Mouse (Mus musculus) midbrain, embryonic 16.5 days (tissue): ENCODE data around the gene Rbfox1. TPM values are rescaled to one million over a fixed set of nuclear protein-coding genes. Genes with fewer than 3 reads are reported as not detected.

Experiments used
- ATAC-seq: fragments of 200-750 bp; cut with Nextera tagmentation; 2 replicates; pipeline ENCODE4 v1.8.0; 2017; ENCODE audit warnings: moderate TSS enrichment
- H3K27ac ChIP-seq: fragments of 300-500 bp; sonication (generic); 2 replicates; pipeline ENCODE4 v1.5.1; 2014; ENCODE audit warnings: mild to moderate bottlenecking, low read length, mixed read lengths
- H3K27me3 ChIP-seq: fragments of 300-500 bp; sonication (generic); 2 replicates; pipeline ENCODE4 v1.6.1; 2014; ENCODE audit warnings: low read depth, low read length, mixed read lengths; ENCODE audit not compliant: control insufficient read depth, insufficient read depth
- H3K36me3 ChIP-seq: fragments of 300-500 bp; sonication (generic); 2 replicates; pipeline ENCODE4 v1.6.1; 2014; ENCODE audit warnings: mild to moderate bottlenecking, low read length, moderate library complexity, mixed read lengths; ENCODE audit not compliant: control insufficient read depth, insufficient read depth
- H3K4me1 ChIP-seq: fragments of 300-500 bp; sonication (generic); 2 replicates; pipeline ENCODE4 v1.6.1; 2014; ENCODE audit warnings: mild to moderate bottlenecking, low read length, mixed read lengths; ENCODE audit not compliant: control insufficient read depth, insufficient read depth
- H3K4me2 ChIP-seq: fragments of 300-500 bp; sonication (generic); 2 replicates; pipeline ENCODE4 v1.6.1; 2014; ENCODE audit warnings: mild to moderate bottlenecking, low read length, mixed read lengths
- H3K4me3 ChIP-seq: fragments of 300-500 bp; sonication (generic); 2 replicates; pipeline ENCODE4 v1.5.1; 2014; ENCODE audit warnings: low read depth, mild to moderate bottlenecking, low read length, moderate library complexity, mixed read lengths
- H3K9ac ChIP-seq: fragments of 300-500 bp; sonication (generic); 2 replicates; pipeline ENCODE4 v1.6.1; 2014; ENCODE audit warnings: low read depth, low read length, mixed read lengths
- H3K9me3 ChIP-seq: fragments of 300-500 bp; sonication (generic); replicated peaks from 2 replicates; pipeline ENCODE4 v1.6.1; 2014; ENCODE audit warnings: mild to moderate bottlenecking, low read length, mixed read lengths; ENCODE audit not compliant: control insufficient read depth, poor library complexity, severe bottlenecking
- WGBS: fragments of 180-500 bp; shearing (Covaris S2); extraction: QIAGEN DNeasy Blood & Tissue Kit; methylation state at CpG from one replicate; pipeline ENCODE4 v1.1.7; 2014; 5-methylcytosine and 5-hydroxymethylcytosine counted together
- polyA plus RNA-seq: library from polyadenylated mRNA; unstranded; fragments of >200 nt; fragmentation: Nextera tagmentation; extraction: Ambion mirVana; gene quantifications from 2 replicates; pipeline ENCODE4 v1.2.1, GENCODE M21; 2015

Gene Rbfox1
- polyA plus RNA-seq, 1 experiment from 2014 or later, result 259 TPM

GRCm38 (mm10) chr16:6840007-6840406 lies 954.9 kb downstream of the Rbfox1 start:
- no peaks in the 10 kb centered on the region for H3K27me3 ChIP-seq
- ATAC-seq, result no peak
- H3K4me2 ChIP-seq, result peak overlapping the region; percentile 28
- H3K4me1 ChIP-seq, result peaks cover 20% of the 10 kb centered on the region
- peak overlapping the region; percentile 60 for H3K27ac ChIP-seq
- H3K4me3 ChIP-seq, result no peak overlapping the region; the same call in 1 of the 2 replicates
- H3K9ac ChIP-seq, result peak overlapping the region; percentile 28; the same call in 1 of the 2 replicates
- no peaks in the 10 kb centered on the region for H3K36me3 ChIP-seq
- H3K9me3 ChIP-seq, result no peaks in the 10 kb centered on the region
- 46% methylated on average over 3 of the region's 3 CpGs for WGBS

- Histone ChIP-seq H3K9me3 (no peaks in the 10 kb centered on the region), H3K4me2 (peak overlapping the region; percentile 28), H3K27me3 (no peaks in the 10 kb centered on the region), H3K4me1 (peaks cover 20% of the 10 kb centered on the region), H3K36me3 (no peaks in the 10 kb centered on the region), H3K9ac (peak overlapping the region; percentile 28; the same call in 1 of the 2 replicates), H3K27ac (peak overlapping the region; percentile 60), H3K4me3 (peak overlapping the region; percentile 1; the same call in 1 of the 2 replicates)
- WGBS, result 51% methylated on average over 7 of the region's 7 CpGs
- ATAC-seq, result no peak
Observed at GRCm38 (mm10) chr16:6840461-6840860, 955.3 kb downstream of the Rbfox1 start.

- H3K27ac ChIP-seq, result no peak overlapping the region
- no peaks in the 10 kb centered on the region for H3K27me3 ChIP-seq
- ATAC-seq, result no peak
- no peaks in the 10 kb centered on the region for H3K36me3 ChIP-seq
- H3K4me3 ChIP-seq, result no peak overlapping the region
- H3K4me2 ChIP-seq, result peak overlapping the region; percentile 10
- H3K4me1 ChIP-seq, result peaks cover 20% of the 10 kb centered on the region
- H3K9me3 ChIP-seq, result no peaks in the 10 kb centered on the region
- WGBS, result 31% methylated on average over 8 of the region's 8 CpGs
- H3K9ac ChIP-seq, result no peak overlapping the region
Observed at GRCm38 (mm10) chr16:6842066-6842785, 957.1 kb downstream of the Rbfox1 start.

GRCm38 (mm10) chr16:6844659-6845058 lies 959.5 kb downstream of the Rbfox1 start:
- Histone ChIP-seq H3K9ac (no peak overlapping the region), H3K27ac (no peak overlapping the region), H3K27me3 (no peaks in the 10 kb centered on the region), H3K4me2 (no peak overlapping the region), H3K4me1 (peaks cover 17% of the 10 kb centered on the region), H3K36me3 (no peaks in the 10 kb centered on the region), H3K4me3 (no peak overlapping the region), H3K9me3 (no peaks in the 10 kb centered on the region)
- WGBS, result 73% methylated on average over 4 of the region's 4 CpGs
- no peak for ATAC-seq

DNA sequence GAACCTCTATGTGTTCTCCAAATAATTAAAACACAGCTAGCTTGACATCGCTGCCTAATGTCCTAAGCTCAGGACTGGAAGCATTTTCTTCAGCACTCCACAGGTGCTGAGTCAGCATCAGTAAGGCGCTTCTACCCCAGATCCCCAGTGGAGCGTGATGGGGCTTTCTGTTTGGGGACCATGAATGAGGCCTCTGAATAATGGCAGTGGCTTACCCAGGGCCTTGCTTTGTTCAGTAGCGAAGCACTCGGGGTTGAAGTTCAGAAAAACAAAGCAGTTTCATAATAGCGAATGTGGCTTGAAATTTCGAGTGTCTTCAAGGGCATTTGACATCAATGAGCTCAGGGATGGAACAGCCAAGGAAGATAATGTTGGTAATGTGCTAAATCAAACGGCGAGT lies 966.2 kb downstream of the Rbfox1 start:
- no peak for ATAC-seq
- H3K9ac ChIP-seq, result no peak overlapping the region
- 17% methylated on average over 9 of the region's 9 CpGs for WGBS

GRCm38 (mm10) chr16:6853796-6854195 lies 968.6 kb downstream of the Rbfox1 start:
- Histone ChIP-seq H3K4me3 (no peak overlapping the region), H3K36me3 (no peaks in the 10 kb centered on the region), H3K9me3 (no peaks in the 10 kb centered on the region), H3K27me3 (no peaks in the 10 kb centered on the region), H3K9ac (no peak overlapping the region), H3K4me1 (no peaks in the 10 kb centered on the region), H3K27ac (no peak overlapping the region), H3K4me2 (no peak overlapping the region)
- ATAC-seq, result no peak
- 60% methylated on average over 2 of the region's 2 CpGs for WGBS

More for the DNA sequence above, 966.2 kb downstream of the Rbfox1 start:
- H3K27ac ChIP-seq, result no peak overlapping the region
- H3K9me3 ChIP-seq, result no peaks in the 10 kb centered on the region
- no peaks in the 10 kb centered on the region for H3K36me3 ChIP-seq
- no peak overlapping the region for H3K4me2 ChIP-seq
- H3K27me3 ChIP-seq, result no peaks in the 10 kb centered on the region
- no peaks in the 10 kb centered on the region for H3K4me1 ChIP-seq
- no peak overlapping the region for H3K4me3 ChIP-seq

GRCm38 (mm10) chr16:6861656-6862055 lies 976.5 kb downstream of the Rbfox1 start:
- 94% methylated on average over 2 of the region's 2 CpGs for WGBS
- no peaks in the 10 kb centered on the region for H3K36me3 ChIP-seq
- no peaks in the 10 kb centered on the region for H3K4me1 ChIP-seq
- no peak for ATAC-seq
- no peak overlapping the region for H3K4me3 ChIP-seq
- no peak overlapping the region for H3K27ac ChIP-seq
- no peaks in the 10 kb centered on the region for H3K27me3 ChIP-seq
- H3K9me3 ChIP-seq, result no peaks in the 10 kb centered on the region
- no peak overlapping the region for H3K9ac ChIP-seq
- no peak overlapping the region for H3K4me2 ChIP-seq

- Histone ChIP-seq H3K4me2 (peak overlapping the region; percentile 36; the same call in 1 of the 2 replicates), H3K27me3 (no peaks in the 10 kb centered on the region), H3K9ac (peak overlapping the region; percentile 46), H3K27ac (peak overlapping the region; percentile 70), H3K9me3 (no peaks in the 10 kb centered on the region), H3K4me1 (peaks cover 17% of the 10 kb centered on the region), H3K4me3 (no peak overlapping the region), H3K36me3 (no peaks in the 10 kb centered on the region)
- whole genome bisulfite sequencing, result 22% methylated on average over 12 of the region's 12 CpGs
- ATAC-seq, result peak; percentile 48; the same call in 1 of the 2 replicates
Observed at GRCm38 (mm10) chr16:6882683-6883430, 997.7 kb downstream of the Rbfox1 start.

- 66% methylated on average over 1 of the region's 1 CpGs for WGBS
- ATAC-seq, result no peak
Observed at GRCm38 (mm10) chr16:6883798-6884197, 998.6 kb downstream of the Rbfox1 start.

More at GRCm38 (mm10) chr16:6883798-6884197, 998.6 kb downstream of the Rbfox1 start:
- no peaks in the 10 kb centered on the region for H3K36me3 ChIP-seq
- H3K4me3 ChIP-seq, result no peak overlapping the region
- peaks cover 17% of the 10 kb centered on the region for H3K4me1 ChIP-seq
- no peak overlapping the region for H3K27ac ChIP-seq
- H3K27me3 ChIP-seq, result no peaks in the 10 kb centered on the region
- no peak overlapping the region for H3K4me2 ChIP-seq
- no peaks in the 10 kb centered on the region for H3K9me3 ChIP-seq
- no peak overlapping the region for H3K9ac ChIP-seq
